Mouse (Mus musculus): ENCODE data around the gene Cma1.
"Not testable (repeated sequence)": the region's sequence is repeated elsewhere in the genome, so short reads cannot be mapped to it uniquely, and the experiment has no call there.

The Cma1 gene

GRCm38 (mm10) chr14:55944575-55944974 is at the start of gene Cma1:
Gene Cma1 (minus strand): TSS chr14:55944675.
- no peak for DNase-seq (ENCODE audit: low spot score in 2 of 2)

GRCm38 (mm10) chr14:55987464-55987863 is 43.0 kb upstream of the Cma1 start:
- not testable (repeated sequence) for DNase-seq (ENCODE audit: low spot score in 2 of 2)

GRCm38 (mm10) chr14:55963900-55964299 is 19.4 kb upstream of the Cma1 start:
- not testable (repeated sequence) for DNase-seq (ENCODE audit: low spot score in 2 of 2)

GRCm38 (mm10) chr14:55963263-55963662 is 18.8 kb upstream of the Cma1 start:
- no peak for DNase-seq (ENCODE audit: low spot score in 2 of 2)

GRCm38 (mm10) chr14:55950346-55951030 is 6.0 kb upstream of the Cma1 start, which contains the start of gene Cma2:
Gene Cma2 (plus strand): TSS chr14:55950980.
- no peak for DNase-seq (ENCODE audit: low spot score in 2 of 2)

- DNase-seq (ENCODE audit: low spot score in 2 of 2): no peak
Measured at GRCm38 (mm10) chr14:55946269-55946969, 1.9 kb upstream of the Cma1 start.

- DNase-seq (ENCODE audit: low spot score in 2 of 2): no peak
Measured at GRCm38 (mm10) chr14:55943601-55944000, 874 bp downstream of the Cma1 start.

GRCm38 (mm10) chr14:55940070-55940800 is 4.2 kb downstream of the Cma1 start:
- no peak for DNase-seq (ENCODE audit: low spot score in 2 of 2)

GRCm38 (mm10) chr14:55933586-55933985 is 10.9 kb downstream of the Cma1 start:
- no peak for DNase-seq (ENCODE audit: low spot score in 2 of 2)

- no peak for DNase-seq (ENCODE audit: low spot score in 2 of 2)
Measured at GRCm38 (mm10) chr14:55929263-55929997, 15.0 kb downstream of the Cma1 start.

GRCm38 (mm10) chr14:55926847-55927246 is 17.6 kb downstream of the Cma1 start:
- no peak for DNase-seq (ENCODE audit: low spot score in 2 of 2)

GRCm38 (mm10) chr14:55922475-55923232 is 21.8 kb downstream of the Cma1 start:
- no peak for DNase-seq (ENCODE audit: low spot score in 2 of 2)

- DNase-seq (ENCODE audit: low spot score in 2 of 2): peak in 1 of 2 experiments; percentile 70
Measured at GRCm38 (mm10) chr14:55918240-55919082, 26.0 kb downstream of the Cma1 start.

- no peak for DNase-seq (ENCODE audit: low spot score in 2 of 2)
Measured at GRCm38 (mm10) chr14:55913406-55913805, 31.1 kb downstream of the Cma1 start.

- DNase-seq (ENCODE audit: low spot score in 2 of 2): no peak
Measured at GRCm38 (mm10) chr14:55905518-55905917, 39.0 kb downstream of the Cma1 start.

GRCm38 (mm10) chr14:55900414-55900755 is 44.1 kb downstream of the Cma1 start:
- DNase-seq (ENCODE audit: low spot score in 2 of 2): no peak

GRCm38 (mm10) chr14:55899701-55900413 is 44.6 kb downstream of the Cma1 start, which contains the start of gene Sdr39u1:
Gene Sdr39u1 (minus strand): TSS chr14:55900293.
- DNase-seq (ENCODE audit: low spot score in 2 of 2): peak; percentile 82 to 88

- DNase-seq (ENCODE audit: low spot score in 2 of 2): no peak
Measured at GRCm38 (mm10) chr14:55898947-55899346, 45.5 kb downstream of the Cma1 start.

GRCm38 (mm10) chr14:55897671-55898070 is 46.8 kb downstream of the Cma1 start:
- DNase-seq (ENCODE audit: low spot score in 2 of 2): no peak

Measured in urinary bladder, postnatal 4 days (tissue).